Mouse (Mus musculus) 3134 (cell line): ENCODE measurements around the gene Trmt10a.

Experiments used
- DNase-seq: peaks from one replicate; pipeline ENCODE4 v3.0.0-alpha.2; 2011; ENCODE audit warnings: low spot score; ENCODE audit not compliant: insufficient read length; ENCODE audit errors: extremely low read depth

Gene Trmt10a

DNA sequence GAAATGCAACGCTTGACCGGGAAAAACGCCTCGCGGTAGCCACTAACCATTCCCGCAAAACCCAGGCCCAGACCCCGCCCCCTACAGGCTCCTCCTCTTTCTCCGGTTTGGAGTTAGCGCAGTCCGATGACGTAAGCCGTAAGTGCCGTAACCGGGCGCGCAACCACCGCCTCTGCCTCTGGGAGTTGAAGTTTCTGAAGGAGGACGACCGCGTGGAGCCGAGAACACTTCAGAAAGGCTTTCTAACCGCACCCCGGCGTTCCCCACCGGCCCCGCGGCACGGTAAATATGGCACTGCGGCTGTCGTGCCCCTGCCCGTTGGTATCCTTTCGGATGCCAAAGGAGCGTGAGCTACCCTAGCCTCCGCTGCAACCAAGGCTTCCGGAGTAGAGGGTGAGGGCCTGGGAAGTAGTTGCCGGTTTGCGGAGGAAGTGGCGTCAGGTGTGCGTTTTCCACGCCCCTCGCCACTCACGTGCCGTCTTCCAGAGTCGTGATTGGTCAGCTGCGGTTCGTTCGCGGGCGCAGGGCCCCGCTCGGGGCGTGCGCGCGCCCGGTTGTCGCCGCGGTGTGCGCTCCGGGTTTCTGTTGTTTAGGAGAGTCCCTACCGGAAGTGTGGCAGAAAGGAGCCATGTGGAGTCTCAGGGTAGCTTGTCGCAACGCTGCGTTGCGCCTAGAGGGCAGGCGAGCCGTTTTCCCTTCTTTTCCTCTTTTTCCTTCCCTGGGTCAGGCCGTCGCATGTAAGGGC is at the start of gene Trmt10a:
Gene Trmt10a (plus strand): TSS at position 134 of the 745 bp plus-strand sequence.
- peak; percentile 100 for DNase-seq

DNA sequence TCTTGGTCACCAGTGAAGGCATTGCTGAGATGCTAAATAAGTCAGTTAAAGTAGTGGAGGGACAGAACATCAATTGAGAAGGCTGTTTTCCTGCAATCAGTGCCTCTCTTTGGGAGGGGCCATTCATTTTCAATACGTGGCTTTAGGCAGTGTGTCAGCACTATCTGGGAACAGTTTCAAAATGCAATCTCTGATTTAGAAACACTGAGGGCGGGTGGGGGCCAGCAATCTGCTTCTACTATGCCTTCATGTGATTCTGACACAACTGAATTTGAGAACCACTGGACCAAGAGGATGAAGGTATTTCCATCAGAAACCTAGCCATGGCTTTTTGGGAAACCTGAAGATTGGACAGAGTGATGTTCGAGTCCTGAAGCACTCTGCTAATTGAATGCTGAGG is 47.9 kb upstream of the Trmt10a start:
- DNase-seq, result no peak

GRCm38 (mm10) chr3:138095718-138096117 is 47.5 kb upstream of the Trmt10a start:
- DNase-seq, result peak; percentile 63

GRCm38 (mm10) chr3:138096263-138097028 is 46.8 kb upstream of the Trmt10a start:
- DNase-seq, result peak; percentile 25

- DNase-seq, result no peak
Measured at GRCm38 (mm10) chr3:138097718-138098117, 45.5 kb upstream of the Trmt10a start.

DNA sequence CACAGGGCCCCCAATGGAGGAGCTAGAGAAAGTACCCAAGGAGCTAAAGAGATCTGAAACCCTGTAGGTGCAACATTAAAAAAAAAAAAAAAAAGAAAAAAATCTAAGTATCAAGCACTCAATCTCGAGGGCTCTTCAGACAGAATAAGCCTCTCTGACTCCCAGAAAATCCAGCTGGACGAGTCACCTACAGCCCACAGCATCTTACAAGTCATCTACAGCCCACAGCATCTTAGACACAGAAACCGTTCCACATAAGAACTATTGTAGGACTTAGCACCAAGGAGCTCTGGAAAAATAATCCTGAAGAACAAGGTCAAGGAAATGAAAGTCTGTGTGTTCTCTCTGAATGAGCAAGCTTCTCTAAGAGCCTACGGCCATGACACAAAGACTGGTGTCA is 41.3 kb upstream of the Trmt10a start:
- DNase-seq, result no peak

DNA sequence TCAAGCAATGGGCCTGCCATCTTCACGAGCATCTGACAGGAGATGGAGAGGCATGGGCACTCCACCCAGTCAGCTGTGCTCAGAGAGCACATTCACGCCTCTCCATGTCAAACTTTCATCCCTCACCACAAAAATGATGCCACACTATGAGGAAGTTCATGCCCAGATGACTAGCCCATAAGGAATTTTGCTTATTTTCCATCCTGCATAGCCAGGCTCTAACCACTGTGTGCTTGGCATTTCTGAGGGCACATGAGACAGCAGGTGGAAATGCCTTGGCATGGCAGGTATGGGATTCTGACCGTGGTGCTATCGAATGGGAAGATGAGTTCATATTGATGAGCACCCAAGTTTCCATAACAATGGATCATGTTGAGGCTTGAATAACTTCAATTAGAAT is 39.6 kb upstream of the Trmt10a start:
- DNase-seq, result peak; percentile 65

GRCm38 (mm10) chr3:138105056-138105455 is 38.2 kb upstream of the Trmt10a start:
- DNase-seq, result peak; percentile 53

DNA sequence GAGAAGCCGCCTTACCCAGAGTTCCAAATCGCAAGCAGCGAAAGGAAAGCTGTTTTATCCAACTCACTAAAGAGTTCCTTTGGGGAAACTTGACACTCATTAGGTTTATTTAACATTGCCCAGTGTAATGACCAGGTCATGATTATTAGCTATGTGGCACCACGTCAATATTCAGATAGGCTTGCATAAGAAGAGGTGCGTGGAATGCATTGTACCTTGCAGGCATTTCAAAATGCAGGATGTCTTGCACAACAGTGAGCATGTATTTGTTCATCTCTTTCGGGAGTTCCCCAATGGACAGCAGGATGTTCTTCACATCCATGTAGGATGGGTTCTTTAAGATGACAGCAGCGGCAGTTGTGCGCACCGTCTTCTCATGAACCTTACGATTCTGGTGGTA is 36.4 kb upstream of the Trmt10a start:
- no peak for DNase-seq

- no peak for DNase-seq
Measured at GRCm38 (mm10) chr3:138110910-138111782, 32.1 kb upstream of the Trmt10a start.

DNA sequence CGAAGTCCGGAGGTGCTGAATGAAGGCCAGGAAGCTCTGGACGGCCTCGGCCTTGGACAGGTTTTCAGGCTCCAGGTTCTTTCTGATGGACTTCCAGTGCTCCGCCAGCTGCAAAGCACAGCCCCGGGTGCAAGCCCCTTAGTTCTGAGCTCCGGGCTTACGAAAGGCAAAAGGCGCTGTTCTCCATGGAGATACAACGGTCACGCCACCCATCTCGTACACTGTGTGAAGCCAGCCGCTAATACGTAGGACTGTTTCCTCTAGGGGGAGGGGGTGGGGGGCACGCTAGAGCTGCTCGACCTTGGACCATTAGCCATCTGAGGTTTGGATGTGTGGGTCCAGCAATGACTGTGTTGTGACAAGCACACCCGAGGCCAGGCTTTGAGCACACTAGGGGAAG is 29.1 kb upstream of the Trmt10a start:
- DNase-seq, result no peak

DNA sequence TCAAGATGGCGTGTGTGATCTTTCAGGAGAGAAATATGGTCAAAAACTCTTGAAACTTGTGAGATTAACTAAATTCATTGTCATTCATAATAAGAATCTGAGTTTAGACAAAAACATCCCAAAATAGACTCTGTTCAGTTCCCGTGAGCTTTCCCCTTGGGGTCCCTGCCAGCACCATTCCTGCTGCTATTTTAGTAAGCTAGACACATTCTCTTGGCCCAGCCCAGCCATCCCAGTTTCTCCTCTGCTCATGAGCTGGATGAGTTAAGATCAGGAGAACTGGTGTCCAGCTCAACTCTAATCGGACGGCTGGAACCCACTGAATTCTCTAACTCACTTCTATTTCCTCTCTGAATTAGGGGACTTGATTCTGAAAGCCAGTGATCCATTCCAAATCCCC is 26.4 kb upstream of the Trmt10a start:
- DNase-seq, result no peak

DNA sequence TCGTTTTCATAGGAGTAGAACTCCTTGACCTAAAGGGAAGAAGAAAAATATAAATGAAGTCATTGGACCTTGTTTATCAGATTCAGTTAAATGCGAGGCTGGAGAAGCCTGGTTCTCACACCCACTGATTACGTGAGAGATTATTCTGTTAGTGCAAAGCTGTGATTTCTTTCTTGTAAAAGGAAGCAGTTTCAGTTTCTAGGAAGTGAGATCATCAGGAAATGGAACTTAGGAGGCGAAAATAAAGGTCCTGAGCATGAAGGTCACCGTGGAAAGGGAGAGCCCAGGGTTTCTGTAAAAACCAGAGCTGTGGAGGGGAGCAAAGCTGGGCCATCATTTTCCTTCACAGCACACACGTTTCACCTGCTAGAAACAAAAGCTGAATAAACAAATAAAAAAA is 24.9 kb upstream of the Trmt10a start:
- no peak for DNase-seq

- DNase-seq, result no peak
Measured at GRCm38 (mm10) chr3:138118831-138119230, 24.4 kb upstream of the Trmt10a start.

- no peak for DNase-seq
Measured at GRCm38 (mm10) chr3:138119444-138120105, 23.7 kb upstream of the Trmt10a start.

- DNase-seq, result no peak
Measured at GRCm38 (mm10) chr3:138121461-138121860, 21.8 kb upstream of the Trmt10a start.

DNA sequence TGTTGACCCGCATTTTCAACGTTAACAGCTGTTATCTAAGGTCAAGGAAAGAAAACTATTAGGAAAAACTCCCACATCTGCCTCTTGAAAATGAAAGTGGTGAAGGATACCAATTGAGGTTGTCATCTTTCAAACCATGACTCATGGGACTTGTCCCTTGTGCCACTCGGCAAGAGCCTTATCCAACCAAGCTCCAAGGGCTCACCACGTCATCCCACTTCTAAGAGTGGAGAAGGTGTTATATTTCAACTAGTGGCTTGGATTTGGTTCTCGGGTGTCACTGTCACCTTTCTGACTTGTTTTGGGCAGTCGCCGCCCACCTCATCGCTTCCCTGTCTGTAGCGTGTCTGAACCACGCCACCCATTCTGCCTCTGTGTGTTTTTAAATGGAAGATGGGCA is 19.4 kb upstream of the Trmt10a start:
- DNase-seq, result no peak

DNA sequence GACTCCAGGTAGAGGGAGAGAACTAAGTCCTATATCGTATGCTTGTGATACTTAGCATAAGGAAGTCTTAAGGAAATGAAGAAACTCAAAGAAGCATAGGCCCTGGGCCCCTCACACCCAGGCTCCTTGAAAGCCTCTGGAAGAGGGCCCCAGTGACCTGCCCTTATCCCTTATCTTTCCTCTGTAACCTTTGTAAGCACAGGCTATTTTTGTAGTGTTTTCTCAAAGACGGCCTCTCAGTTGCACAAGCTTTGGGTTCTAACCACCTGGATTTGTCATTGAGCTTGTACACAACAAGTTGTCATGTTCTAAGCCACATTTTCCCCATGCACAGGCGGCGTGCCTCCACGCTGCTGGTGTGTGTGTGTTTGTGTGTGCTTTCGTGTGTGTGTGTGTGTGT is 14.1 kb upstream of the Trmt10a start:
- DNase-seq, result no peak

GRCm38 (mm10) chr3:138130692-138131091 is 12.6 kb upstream of the Trmt10a start:
- no peak for DNase-seq

DNA sequence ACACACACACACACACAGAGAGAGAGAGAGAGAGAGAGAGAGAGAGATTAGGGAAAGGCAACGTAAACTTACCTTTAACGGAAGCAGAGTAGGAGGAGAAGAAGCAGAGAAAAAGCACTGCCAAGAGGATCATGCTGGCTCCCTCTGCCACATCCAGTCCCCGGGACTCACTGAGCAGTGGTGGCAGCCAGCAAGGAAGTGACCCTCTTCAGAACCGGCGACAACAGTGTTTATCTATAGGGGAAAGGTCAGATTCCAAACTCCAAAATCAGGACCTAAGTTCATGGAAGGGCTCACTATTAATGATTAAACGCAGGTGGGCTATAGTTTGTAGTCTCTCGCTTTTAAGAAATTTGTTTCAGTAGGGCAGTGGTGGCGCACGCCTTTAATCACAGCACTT is 12.1 kb upstream of the Trmt10a start:
- DNase-seq, result no peak

DNA sequence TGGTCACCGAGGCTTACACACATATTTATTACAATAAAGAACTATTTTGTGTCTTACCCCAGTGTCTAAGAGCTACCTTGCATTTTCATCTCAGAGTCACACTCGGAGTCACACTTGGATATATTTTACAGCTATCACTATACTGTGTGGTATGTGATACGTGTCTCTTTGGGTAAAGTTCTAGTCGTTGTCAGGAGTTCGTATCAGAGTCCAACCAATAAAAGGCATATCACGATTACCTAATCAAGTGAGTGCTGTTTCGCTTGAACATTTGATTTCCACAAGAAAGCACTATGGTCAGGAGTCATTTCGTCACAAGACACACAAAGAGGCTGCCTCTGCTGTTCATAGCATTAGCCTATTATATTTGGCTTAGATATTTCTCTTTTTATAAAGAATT is 9.8 kb upstream of the Trmt10a start:
- no peak for DNase-seq
